ENCODE assay signal across 8 mouse cellular contexts in the genomic region with DNA sequence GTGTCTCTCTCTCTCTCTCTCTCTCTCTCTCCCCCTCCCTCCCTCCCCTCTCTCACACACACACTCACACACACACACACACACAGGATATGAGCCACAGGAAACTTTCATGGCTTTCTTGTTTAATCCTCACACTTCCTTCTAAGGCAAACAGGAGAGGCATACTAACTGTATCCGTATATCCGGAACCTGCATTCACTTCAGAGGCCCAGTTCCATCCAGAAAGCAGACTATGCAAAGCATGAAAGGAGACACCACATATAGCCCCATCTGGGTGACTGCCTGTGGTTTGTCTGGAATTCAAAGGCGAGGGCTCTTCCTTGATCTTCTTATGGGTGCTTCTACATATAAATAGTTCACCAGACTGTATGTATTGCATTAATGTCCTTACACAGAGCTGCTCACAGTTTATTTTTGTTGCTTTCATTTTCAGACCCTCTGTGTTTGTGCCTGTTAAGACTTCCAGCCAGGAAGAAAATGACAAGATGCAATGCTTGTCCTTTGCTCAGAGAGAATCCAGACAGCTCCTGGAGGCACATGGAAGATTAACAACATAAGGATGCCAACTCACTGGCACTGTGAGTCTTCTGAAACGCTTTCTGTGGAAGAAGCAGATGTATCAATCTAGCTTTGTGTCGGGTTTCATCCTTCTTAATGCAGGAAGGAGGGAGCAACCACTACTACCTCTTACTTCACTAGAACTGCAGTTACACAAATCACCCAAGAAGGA. TPM values are rescaled to one million over a fixed set of nuclear protein-coding genes. Genes with fewer than 3 reads are reported as not detected.
A peak's percentile ranks its signal among the peaks of the same experiment; 100 is the strongest.
DNase-seq lines count a peak whose midpoint lies in the region; ATAC-seq and TF ChIP-seq lines count a peak whose summit lies in the region.

No protein-coding gene starts in this region.

- no peak for DNase-seq in gastrocnemius, adult 2 months
- no peak for DNase-seq in gastrocnemius, postnatal 10 days
- no peak for DNase-seq in hindbrain, embryonic 14.5 days (ENCODE audit: low spot score)
- DNase-seq in ovary, adult 18-20 months (ENCODE audit: low spot score), result no peak
- no peak for DNase-seq in gastrocnemius, postnatal 14 days

- intact Hi-C loops in gastrocnemius, adult 2 months (cut with DNase I), result no loop called here
- intact Hi-C loops in gastrocnemius, postnatal 14 days (cut with DNase I; ENCODE audit: low total_unique reads), result no loop called here

- H3K9ac ChIP-seq in midbrain, embryonic 15.5 days, result no peak overlapping the region
- no peak overlapping the region for H3K9ac ChIP-seq in midbrain, embryonic 13.5 days (replicated peaks)
- H3K9ac ChIP-seq in hindbrain, embryonic 14.5 days, result no peak overlapping the region
- H3K9ac ChIP-seq in stomach, embryonic 14.5 days (replicated peaks; ENCODE audit: low read depth, low read length), result no peak overlapping the region

- no peaks in the 10 kb centered on the region for H3K9me3 ChIP-seq in midbrain, embryonic 15.5 days
- no peaks in the 10 kb centered on the region for H3K9me3 ChIP-seq in midbrain, embryonic 13.5 days
- no peaks in the 10 kb centered on the region for H3K9me3 ChIP-seq in hindbrain, embryonic 14.5 days (ENCODE audit: control insufficient read depth, low read length)
- no peaks in the 10 kb centered on the region for H3K9me3 ChIP-seq in stomach, embryonic 14.5 days (ENCODE audit: control insufficient read depth, low read depth, low read length)

- no peaks in the 10 kb centered on the region for H3K27me3 ChIP-seq in midbrain, embryonic 15.5 days (replicated peaks)
- H3K27me3 ChIP-seq in midbrain, embryonic 13.5 days, result no peaks in the 10 kb centered on the region
- no peaks in the 10 kb centered on the region for H3K27me3 ChIP-seq in hindbrain, embryonic 14.5 days (ENCODE audit: control insufficient read depth, insufficient read depth, low read length)
- H3K27me3 ChIP-seq in stomach, embryonic 14.5 days (ENCODE audit: control insufficient read depth, insufficient read depth, low read length), result no peaks in the 10 kb centered on the region

- no peak overlapping the region for H3K4me2 ChIP-seq in midbrain, embryonic 15.5 days
- no peak overlapping the region for H3K4me2 ChIP-seq in midbrain, embryonic 13.5 days (replicated peaks)
- H3K4me2 ChIP-seq in hindbrain, embryonic 14.5 days (replicated peaks), result no peak overlapping the region
- no peak overlapping the region for H3K4me2 ChIP-seq in stomach, embryonic 14.5 days (replicated peaks; ENCODE audit: low read depth, low read length)

- peak overlapping the region; percentile 92 for H3K27ac ChIP-seq in gastrocnemius, adult 2 months
- H3K27ac ChIP-seq in midbrain, embryonic 15.5 days, result 0 out of 2 replicates have a peak overlapping the region, but pooled peaks have one; percentile 6
- no peak overlapping the region; the same call in 1 of the 2 replicates for H3K27ac ChIP-seq in midbrain, embryonic 13.5 days
- 0 out of 2 replicates have a peak overlapping the region, but pooled peaks have one; percentile 3 for H3K27ac ChIP-seq in hindbrain, embryonic 14.5 days
- peak overlapping the region; percentile 80 for H3K27ac ChIP-seq in stomach, embryonic 14.5 days (ENCODE audit: low read length)

- no peaks in the 10 kb centered on the region for H3K36me3 ChIP-seq in midbrain, embryonic 15.5 days (replicated peaks)
- 0 out of 2 replicates have a peak, but pooled peaks cover 5% of the 10 kb centered on the region for H3K36me3 ChIP-seq in midbrain, embryonic 13.5 days
- H3K36me3 ChIP-seq in hindbrain, embryonic 14.5 days (replicated peaks; ENCODE audit: control insufficient read depth, insufficient read depth), result no peaks in the 10 kb centered on the region; the same call in 1 of the 2 replicates
- peaks cover 2% of the 10 kb centered on the region; the same call in 1 of the 2 replicates for H3K36me3 ChIP-seq in stomach, embryonic 14.5 days (ENCODE audit: control insufficient read depth, insufficient read depth, low read length)

- peaks cover 14% of the 10 kb centered on the region for H3K4me1 ChIP-seq in midbrain, embryonic 15.5 days
- H3K4me1 ChIP-seq in midbrain, embryonic 13.5 days (replicated peaks), result peaks cover 41% of the 10 kb centered on the region
- peaks cover 17% of the 10 kb centered on the region for H3K4me1 ChIP-seq in hindbrain, embryonic 14.5 days (replicated peaks; ENCODE audit: control insufficient read depth, insufficient read depth, low read length)
- H3K4me1 ChIP-seq in stomach, embryonic 14.5 days (ENCODE audit: control insufficient read depth, insufficient read depth, low read length), result peaks cover 72% of the 10 kb centered on the region

- no peak for TF ChIP-seq CTCF in gastrocnemius, adult 2 months (IDR thresholded peaks at IDR 0.05)

- 74% methylated on average over 5 of the region's 5 CpGs for WGBS in midbrain, embryonic 15.5 days
- 79% methylated on average over 5 of the region's 5 CpGs for WGBS in midbrain, embryonic 13.5 days
- 83% methylated on average over 5 of the region's 5 CpGs for WGBS in hindbrain, embryonic 14.5 days
- WGBS in stomach, embryonic 14.5 days, result 40% methylated on average over 5 of the region's 5 CpGs

- no peak for ATAC-seq in midbrain, embryonic 15.5 days (replicated peaks)
- ATAC-seq in midbrain, embryonic 13.5 days, result no peak
- no peak for ATAC-seq in hindbrain, embryonic 14.5 days (ENCODE audit: low FRiP score)
- ATAC-seq in stomach, embryonic 14.5 days (ENCODE audit: insufficient number of reproducible peaks, insufficient read depth, low FRiP score, low read depth), result no peak

- H3K4me3 ChIP-seq in gastrocnemius, adult 2 months, result peak overlapping the region; percentile 5; the same call in 1 of the 2 replicates
- H3K4me3 ChIP-seq in midbrain, embryonic 15.5 days, result no peak overlapping the region
- H3K4me3 ChIP-seq in midbrain, embryonic 13.5 days (replicated peaks), result no peak overlapping the region
- no peak overlapping the region for H3K4me3 ChIP-seq in hindbrain, embryonic 14.5 days (replicated peaks; ENCODE audit: low read length)
- H3K4me3 ChIP-seq in stomach, embryonic 14.5 days (ENCODE audit: low read depth, low read length), result no peak overlapping the region

RNA-seq across cellular contexts. Expression of a gene that starts 18.5 kb away (rescaled TPM):
- total RNA-seq in gastrocnemius, adult 2 months (2021), result 10 to 100 TPM; 27.1 to 40.2 TPM
- 100 to 1,000 TPM in 1 of 2 experiments, 10 to 100 TPM in 1; 90.2 to 120 TPM for total RNA-seq in gastrocnemius, postnatal 10 days (2021)
- 140 and 143 TPM in 2 replicates for polyA plus RNA-seq in midbrain, embryonic 15.5 days (2015; fragmentation: Nextera tagmentation; extraction: Ambion mirVana)
- polyA plus RNA-seq in midbrain, embryonic 13.5 days (2015; fragmentation: Nextera tagmentation; extraction: Ambion mirVana), result 120 and 132 TPM in 2 replicates
- polyA plus RNA-seq in hindbrain, embryonic 14.5 days (2014; fragmentation: Nextera tagmentation; extraction: Ambion mirVana), result 133 and 147 TPM in 2 replicates
- 272 and 280 TPM in 2 replicates for polyA plus RNA-seq in stomach, embryonic 14.5 days (2014; fragmentation: Nextera tagmentation; extraction: Ambion mirVana)
- 10 to 100 TPM; 68.1 to 85.9 TPM for total RNA-seq in gastrocnemius, postnatal 14 days (2021)

RNA-seq across cellular contexts. Expression of a gene that starts 38.0 kb away (rescaled TPM):
- 100 to 1,000 TPM; 122 to 141 TPM for total RNA-seq in gastrocnemius, adult 2 months (2021)
- total RNA-seq in gastrocnemius, postnatal 10 days (2021), result 100 to 1,000 TPM; 169 to 174 TPM
- polyA plus RNA-seq in midbrain, embryonic 15.5 days (2015; fragmentation: Nextera tagmentation; extraction: Ambion mirVana), result 269 and 284 TPM in 2 replicates
- 318 and 323 TPM in 2 replicates for polyA plus RNA-seq in midbrain, embryonic 13.5 days (2015; fragmentation: Nextera tagmentation; extraction: Ambion mirVana)
- 291 and 321 TPM in 2 replicates for polyA plus RNA-seq in hindbrain, embryonic 14.5 days (2014; fragmentation: Nextera tagmentation; extraction: Ambion mirVana)
- 413 and 444 TPM in 2 replicates for polyA plus RNA-seq in stomach, embryonic 14.5 days (2014; fragmentation: Nextera tagmentation; extraction: Ambion mirVana)
- 100 to 1,000 TPM; 142 to 147 TPM for total RNA-seq in gastrocnemius, postnatal 14 days (2021)

RNA-seq across cellular contexts. Expression of a gene that starts 38.2 kb away (rescaled TPM):
- total RNA-seq in gastrocnemius, adult 2 months (2021), result under 1 TPM; 0.25 to 0.33 TPM
- total RNA-seq in gastrocnemius, postnatal 10 days (2021), result under 1 TPM; 0.66 to 0.93 TPM
- polyA plus RNA-seq in midbrain, embryonic 15.5 days (2015; fragmentation: Nextera tagmentation; extraction: Ambion mirVana), result 8.5 and 11.4 TPM in 2 replicates
- polyA plus RNA-seq in midbrain, embryonic 13.5 days (2015; fragmentation: Nextera tagmentation; extraction: Ambion mirVana), result 4.5 and 5.0 TPM in 2 replicates
- 8.6 and 10.4 TPM in 2 replicates for polyA plus RNA-seq in hindbrain, embryonic 14.5 days (2014; fragmentation: Nextera tagmentation; extraction: Ambion mirVana)
- 8.5 and 11.3 TPM in 2 replicates for polyA plus RNA-seq in stomach, embryonic 14.5 days (2014; fragmentation: Nextera tagmentation; extraction: Ambion mirVana)
- total RNA-seq in gastrocnemius, postnatal 14 days (2021), result 1 to 10 TPM in 1 of 2 experiments, under 1 TPM in 1; 0.71 to 1.2 TPM
